Mouse (Mus musculus) forebrain, embryonic 14.5 days (tissue): Measurements from ENCODE around the gene Plxdc1. TPM values are rescaled to one million over a fixed set of nuclear protein-coding genes. Genes with fewer than 3 reads are reported as not detected.
A peak's percentile ranks its signal among the peaks of the same experiment; 100 is the strongest.

Experiments
- ATAC-seq: fragments of 200-750 bp; cut with Nextera tagmentation; 2 replicates; pipeline ENCODE4 v1.8.0; 2017; ENCODE audit warnings: mild to moderate bottlenecking, moderate library complexity
- DNase-seq: peaks from one replicate; pipeline ENCODE4 v3.0.0-alpha.2; 2015; ENCODE audit warnings: low spot score
- H3K27ac ChIP-seq: fragments of 300-500 bp; sonication (generic); 2 replicates; pipeline ENCODE4 v1.5.1; 2014; ENCODE audit warnings: low read depth, mild to moderate bottlenecking, control low read depth, low read length, moderate library complexity
- H3K27me3 ChIP-seq: fragments of 300-500 bp; sonication (generic); replicated peaks from 2 replicates; pipeline ENCODE4 v1.6.1; 2014; ENCODE audit warnings: low read length, control low read depth, mixed read lengths; ENCODE audit not compliant: control insufficient read depth, insufficient read depth
- H3K36me3 ChIP-seq: fragments of 300-500 bp; sonication (generic); 2 replicates; pipeline ENCODE4 v1.6.1; 2014; ENCODE audit warnings: low read length, control low read depth; ENCODE audit not compliant: control insufficient read depth, insufficient read depth
- H3K4me1 ChIP-seq: fragments of 300-500 bp; sonication (generic); 2 replicates; pipeline ENCODE4 v1.6.1; 2014; ENCODE audit warnings: antibody characterized with exemption, low read length, control low read depth; ENCODE audit not compliant: control insufficient read depth, insufficient read depth
- H3K4me2 ChIP-seq: fragments of 300-500 bp; sonication (generic); 2 replicates; pipeline ENCODE4 v1.6.1; 2014; ENCODE audit warnings: mild to moderate bottlenecking, control low read depth, low read length
- H3K4me3 ChIP-seq: fragments of 300-500 bp; sonication (generic); 2 replicates; pipeline ENCODE4 v1.5.1; 2014; ENCODE audit warnings: low read depth, low read length, control low read depth
- H3K9ac ChIP-seq: fragments of 300-500 bp; sonication (generic); 2 replicates; pipeline ENCODE4 v1.6.1; 2014; ENCODE audit warnings: mild to moderate bottlenecking, low read length, control low read depth, moderate library complexity
- H3K9me3 ChIP-seq: fragments of 300-500 bp; sonication (generic); replicated peaks from 2 replicates; pipeline ENCODE4 v1.6.1; 2016; ENCODE audit warnings: low read length, control low read depth, mixed read lengths; ENCODE audit not compliant: control insufficient read depth
- WGBS: fragments of 180-500 bp; shearing (Covaris S2); extraction: QIAGEN DNeasy Blood & Tissue Kit; methylation state at CpG from one replicate; pipeline ENCODE4 v1.1.7; 2014; 5-methylcytosine and 5-hydroxymethylcytosine counted together
- polyA plus RNA-seq: library from polyadenylated mRNA; unstranded; fragments of >200 nt; fragmentation: Nextera tagmentation; extraction: Ambion mirVana; gene quantifications from 2 replicates; pipeline ENCODE4 v1.2.1, GENCODE M21; 2014

Plxdc1 gene
- polyA plus RNA-seq, 1 experiment from 2014 or later: 0.48 TPM

GRCm38 (mm10) chr11:98005076-98005475, 18.8 kb upstream of the Plxdc1 start:
- peaks cover 58% of the 10 kb centered on the region for H3K36me3 ChIP-seq
- ATAC-seq: no peak

GRCm38 (mm10) chr11:98004161-98004560, 17.9 kb upstream of the Plxdc1 start:
- Histone ChIP-seq H3K4me2 (no peak overlapping the region), H3K9ac (no peak overlapping the region), H3K27me3 (peaks cover 3% of the 10 kb centered on the region; the same call in 1 of the 2 replicates), H3K4me1 (peaks cover 15% of the 10 kb centered on the region), H3K36me3 (peaks cover 50% of the 10 kb centered on the region), H3K9me3 (no peaks in the 10 kb centered on the region), H3K27ac (no peak overlapping the region), H3K4me3 (no peak overlapping the region)
- DNase-seq (no peak), ATAC-seq (no peak)
- WGBS: 60% methylated on average over 8 of the region's 8 CpGs

More at GRCm38 (mm10) chr11:98005076-98005475, 18.8 kb upstream of the Plxdc1 start:
- H3K4me1 ChIP-seq: peaks cover 15% of the 10 kb centered on the region
- WGBS: 47% methylated on average over 13 of the region's 13 CpGs
- H3K9me3 ChIP-seq: no peaks in the 10 kb centered on the region
- H3K27me3 ChIP-seq: peaks cover 3% of the 10 kb centered on the region; the same call in 1 of the 2 replicates
- no peak overlapping the region for H3K27ac ChIP-seq
- no peak overlapping the region for H3K4me3 ChIP-seq
- H3K9ac ChIP-seq: no peak overlapping the region
- no peak overlapping the region for H3K4me2 ChIP-seq
- DNase-seq: no peak

GRCm38 (mm10) chr11:98003171-98003671, 17.0 kb upstream of the Plxdc1 start:
- H3K4me3 ChIP-seq: no peak overlapping the region
- peak overlapping the region; percentile 20; the same call in 1 of the 2 replicates for H3K4me2 ChIP-seq
- no peaks in the 10 kb centered on the region for H3K9me3 ChIP-seq
- peaks cover 40% of the 10 kb centered on the region for H3K36me3 ChIP-seq
- DNase-seq (peak; percentile 58), ATAC-seq (peak; percentile 45)
- H3K4me1 ChIP-seq: peaks cover 15% of the 10 kb centered on the region
- H3K9ac ChIP-seq: peak overlapping the region; percentile 45
- WGBS: 19% methylated on average over 17 of the region's 17 CpGs
- no peak overlapping the region for H3K27ac ChIP-seq
- peaks cover 3% of the 10 kb centered on the region; the same call in 1 of the 2 replicates for H3K27me3 ChIP-seq

- peaks cover 3% of the 10 kb centered on the region; the same call in 1 of the 2 replicates for H3K27me3 ChIP-seq
- H3K4me1 ChIP-seq: peaks cover 15% of the 10 kb centered on the region
- DNase-seq (peak; percentile 80), ATAC-seq (peak; percentile 30; the same call in 1 of the 2 replicates)
- 12% methylated on average over 12 of the region's 12 CpGs for WGBS
- no peaks in the 10 kb centered on the region for H3K9me3 ChIP-seq
- peaks cover 34% of the 10 kb centered on the region for H3K36me3 ChIP-seq
- H3K4me2 ChIP-seq: peak overlapping the region; percentile 20; the same call in 1 of the 2 replicates
- H3K4me3 ChIP-seq: no peak overlapping the region
- no peak overlapping the region for H3K27ac ChIP-seq
- peak overlapping the region; percentile 45 for H3K9ac ChIP-seq
Measured at GRCm38 (mm10) chr11:98002627-98003026, 16.4 kb upstream of the Plxdc1 start.

GRCm38 (mm10) chr11:98001986-98002385, 15.7 kb upstream of the Plxdc1 start:
- 57% methylated on average over 6 of the region's 6 CpGs for WGBS
- ATAC-seq: no peak
- H3K4me3 ChIP-seq: no peak overlapping the region
- DNase-seq: no peak
- no peak overlapping the region for H3K9ac ChIP-seq
- peaks cover 32% of the 10 kb centered on the region for H3K36me3 ChIP-seq
- peaks cover 15% of the 10 kb centered on the region for H3K4me1 ChIP-seq
- no peak overlapping the region for H3K27ac ChIP-seq
- no peaks in the 10 kb centered on the region for H3K9me3 ChIP-seq
- H3K27me3 ChIP-seq: peaks cover 3% of the 10 kb centered on the region; the same call in 1 of the 2 replicates
- H3K4me2 ChIP-seq: no peak overlapping the region

- Histone ChIP-seq H3K27me3 (peaks cover 3% of the 10 kb centered on the region; the same call in 1 of the 2 replicates), H3K9ac (no peak overlapping the region), H3K4me3 (no peak overlapping the region), H3K4me2 (no peak overlapping the region), H3K36me3 (peaks cover 31% of the 10 kb centered on the region), H3K9me3 (no peaks in the 10 kb centered on the region), H3K4me1 (peaks cover 15% of the 10 kb centered on the region), H3K27ac (no peak overlapping the region)
- ATAC-seq (no peak), DNase-seq (no peak)
- 36% methylated on average over 11 of the region's 11 CpGs for WGBS
Measured at GRCm38 (mm10) chr11:98001351-98001824, 15.1 kb upstream of the Plxdc1 start.

GRCm38 (mm10) chr11:98000378-98001140, 14.3 kb upstream of the Plxdc1 start:
- peaks cover 3% of the 10 kb centered on the region; the same call in 1 of the 2 replicates for H3K27me3 ChIP-seq

GRCm38 (mm10) chr11:97999748-98000147, 13.5 kb upstream of the Plxdc1 start:
- no peak overlapping the region for H3K9ac ChIP-seq
- peaks cover 3% of the 10 kb centered on the region; the same call in 1 of the 2 replicates for H3K27me3 ChIP-seq
- WGBS: 62% methylated on average over 5 of the region's 5 CpGs
- ATAC-seq (no peak), DNase-seq (no peak)
- H3K9me3 ChIP-seq: no peaks in the 10 kb centered on the region
- no peak overlapping the region for H3K4me3 ChIP-seq
- H3K27ac ChIP-seq: no peak overlapping the region
- H3K4me2 ChIP-seq: no peak overlapping the region
- H3K4me1 ChIP-seq: peaks cover 25% of the 10 kb centered on the region
- H3K36me3 ChIP-seq: peaks cover 14% of the 10 kb centered on the region

More at GRCm38 (mm10) chr11:98000378-98001140, 14.3 kb upstream of the Plxdc1 start:
- Histone ChIP-seq H3K4me1 (peaks cover 17% of the 10 kb centered on the region), H3K36me3 (peaks cover 22% of the 10 kb centered on the region), H3K9me3 (no peaks in the 10 kb centered on the region), H3K9ac (no peak overlapping the region), H3K27ac (no peak overlapping the region), H3K4me3 (no peak overlapping the region), H3K4me2 (no peak overlapping the region)
- DNase-seq (no peak), ATAC-seq (no peak)
- WGBS: 53% methylated on average over 7 of the region's 7 CpGs
